Mouse (Mus musculus): ENCODE results near the gene Pcmt1. TPM values are rescaled to one million over a fixed set of nuclear protein-coding genes. Genes with fewer than 3 reads are reported as not detected.

Gene Pcmt1
- polyA plus RNA-seq, 1 experiment from 2014 or later = 110 TPM

DNA sequence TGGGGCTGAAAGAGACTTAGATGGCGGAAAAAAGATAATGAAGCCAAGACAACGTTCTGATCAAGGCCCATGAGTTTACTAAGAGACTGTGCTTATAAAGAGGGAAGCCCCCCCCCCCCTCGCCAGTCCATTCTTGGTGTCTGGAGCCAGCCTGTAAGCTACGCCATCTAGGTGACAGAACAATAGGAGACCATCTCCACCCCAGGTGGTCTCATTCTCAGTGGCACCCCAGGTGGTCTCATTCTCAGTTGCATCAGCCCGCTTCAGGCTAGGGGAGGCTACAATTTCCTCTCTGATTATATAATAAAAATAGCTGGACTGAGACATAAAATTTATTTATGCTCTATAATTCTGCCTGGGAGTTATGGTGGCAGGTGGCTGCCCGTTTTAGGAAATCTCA, 69.3 kb downstream of the Pcmt1 start:
- H3K4me2 ChIP-seq (ENCODE audit: low read length) = no peak overlapping the region
- no peak overlapping the region for H3K4me3 ChIP-seq (ENCODE audit: low read depth, low read length)
- no peaks in the 10 kb centered on the region for H3K4me1 ChIP-seq (replicated peaks; ENCODE audit: control insufficient read depth, insufficient read depth, low read length)
- no peaks in the 10 kb centered on the region for H3K36me3 ChIP-seq (ENCODE audit: control insufficient read depth, insufficient read depth, low read length)
- H3K9me3 ChIP-seq (ENCODE audit: control insufficient read depth, low read length) = 0 out of 2 replicates have a peak, but pooled peaks cover 4% of the 10 kb centered on the region
- 66% methylated on average over 6 of the region's 6 CpGs for WGBS
- H3K27me3 ChIP-seq (replicated peaks; ENCODE audit: control insufficient read depth, insufficient read depth, low read length) = no peaks in the 10 kb centered on the region
- DNase-seq (ENCODE audit: low spot score) (no peak), ATAC-seq (replicated peaks; ENCODE audit: low FRiP score, low TSS enrichment, low read depth) (no peak)
- H3K9ac ChIP-seq (ENCODE audit: low read length) = no peak overlapping the region
- H3K27ac ChIP-seq (ENCODE audit: low read depth) = no peak overlapping the region

DNA sequence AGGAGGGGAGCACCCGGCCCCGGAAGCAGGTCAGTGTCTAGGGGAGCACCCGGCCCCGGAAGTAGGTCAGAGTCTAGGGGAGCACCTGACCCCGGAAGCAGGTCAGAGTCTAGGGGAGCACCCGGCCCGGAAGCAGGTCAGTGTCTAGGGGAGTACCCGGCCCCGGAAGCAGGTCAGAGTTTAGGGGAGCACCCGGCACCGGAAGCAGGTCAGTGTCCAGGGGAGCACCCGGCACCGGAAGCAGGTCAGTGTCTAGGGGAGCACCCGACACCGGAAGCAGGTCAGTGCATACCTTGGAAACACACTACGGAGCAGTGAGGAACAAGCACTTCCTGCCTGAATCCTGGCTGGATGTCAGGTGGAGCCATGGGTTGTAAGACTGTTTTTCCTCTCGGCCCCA, 72.3 kb downstream of the Pcmt1 start:
- DNase-seq (ENCODE audit: low spot score) (no peak), ATAC-seq (replicated peaks; ENCODE audit: low FRiP score, low TSS enrichment, low read depth) (no peak)
- H3K9me3 ChIP-seq (ENCODE audit: control insufficient read depth, low read length) = no peaks in the 10 kb centered on the region
- no peak overlapping the region for H3K4me3 ChIP-seq (ENCODE audit: low read depth, low read length)
- no peak overlapping the region for H3K27ac ChIP-seq (ENCODE audit: low read depth)
- no peaks in the 10 kb centered on the region for H3K36me3 ChIP-seq (ENCODE audit: control insufficient read depth, insufficient read depth, low read length)
- H3K4me1 ChIP-seq (replicated peaks; ENCODE audit: control insufficient read depth, insufficient read depth, low read length) = no peaks in the 10 kb centered on the region
- no peaks in the 10 kb centered on the region for H3K27me3 ChIP-seq (replicated peaks; ENCODE audit: control insufficient read depth, insufficient read depth, low read length)
- 85% methylated on average over 17 of the region's 17 CpGs for WGBS
- no peak overlapping the region for H3K9ac ChIP-seq (ENCODE audit: low read length)
- no peak overlapping the region for H3K4me2 ChIP-seq (ENCODE audit: low read length)

DNA sequence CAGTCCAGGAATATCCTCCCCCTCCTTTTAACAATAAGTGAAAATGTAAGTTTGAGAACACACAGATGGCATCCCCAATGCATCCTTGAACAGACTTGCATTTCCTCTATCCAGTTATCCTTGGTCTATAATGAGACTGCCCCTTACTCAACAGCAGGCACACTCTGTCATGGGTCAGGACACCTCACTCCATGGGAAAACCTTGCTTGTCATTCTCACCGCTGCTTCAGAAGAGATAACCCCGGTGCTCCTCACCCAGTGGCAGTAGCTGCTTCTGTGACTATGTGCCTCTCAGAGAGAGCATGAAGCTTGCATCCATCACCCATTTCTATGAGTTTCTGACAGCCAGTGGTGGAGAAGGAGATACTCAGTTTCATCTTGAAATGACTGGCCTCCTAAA, 74.5 kb downstream of the Pcmt1 start:
- H3K27ac ChIP-seq (ENCODE audit: low read depth) = no peak overlapping the region
- H3K4me3 ChIP-seq (ENCODE audit: low read depth, low read length) = no peak overlapping the region
- 81% methylated on average over 2 of the region's 2 CpGs for WGBS
- H3K27me3 ChIP-seq (replicated peaks; ENCODE audit: control insufficient read depth, insufficient read depth, low read length) = no peaks in the 10 kb centered on the region
- ATAC-seq (replicated peaks; ENCODE audit: low FRiP score, low TSS enrichment, low read depth) = no peak
- no peaks in the 10 kb centered on the region for H3K9me3 ChIP-seq (ENCODE audit: control insufficient read depth, low read length)
- no peak for DNase-seq (ENCODE audit: low spot score)
- no peaks in the 10 kb centered on the region for H3K36me3 ChIP-seq (ENCODE audit: control insufficient read depth, insufficient read depth, low read length)
- H3K4me2 ChIP-seq (ENCODE audit: low read length) = no peak overlapping the region
- no peaks in the 10 kb centered on the region for H3K4me1 ChIP-seq (replicated peaks; ENCODE audit: control insufficient read depth, insufficient read depth, low read length)
- H3K9ac ChIP-seq (ENCODE audit: low read length) = no peak overlapping the region

DNA sequence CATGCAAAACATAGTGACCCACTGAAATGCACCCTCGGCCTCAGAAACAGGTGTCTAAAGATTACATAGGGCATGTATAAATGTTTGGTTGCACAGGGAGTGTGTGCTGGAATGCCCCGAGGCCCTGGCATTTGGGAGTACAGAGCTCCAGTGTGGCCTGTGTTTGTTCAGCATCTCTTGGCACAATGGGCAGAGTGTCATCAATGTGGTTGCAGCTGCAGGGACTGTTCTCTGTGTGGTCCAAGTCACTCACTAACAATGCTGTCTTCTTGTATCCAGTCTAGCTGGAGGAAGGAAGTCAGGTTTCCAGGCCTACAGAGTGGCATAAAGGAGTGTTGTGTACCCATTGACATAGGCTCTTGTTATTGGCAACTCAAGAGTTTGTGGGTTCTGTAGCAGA, 75.8 kb downstream of the Pcmt1 start:
- Histone ChIP-seq H3K9me3 (ENCODE audit: control insufficient read depth, low read length) (no peaks in the 10 kb centered on the region), H3K4me1 (replicated peaks; ENCODE audit: control insufficient read depth, insufficient read depth, low read length) (no peaks in the 10 kb centered on the region), H3K36me3 (ENCODE audit: control insufficient read depth, insufficient read depth, low read length) (no peaks in the 10 kb centered on the region), H3K9ac (ENCODE audit: low read length) (no peak overlapping the region), H3K4me3 (ENCODE audit: low read depth, low read length) (no peak overlapping the region), H3K27me3 (replicated peaks; ENCODE audit: control insufficient read depth, insufficient read depth, low read length) (no peaks in the 10 kb centered on the region), H3K27ac (ENCODE audit: low read depth) (no peak overlapping the region), H3K4me2 (ENCODE audit: low read length) (no peak overlapping the region)
- WGBS = 67% methylated on average over 2 of the region's 2 CpGs
- ATAC-seq (replicated peaks; ENCODE audit: low FRiP score, low TSS enrichment, low read depth) (no peak), DNase-seq (ENCODE audit: low spot score) (no peak)

DNA sequence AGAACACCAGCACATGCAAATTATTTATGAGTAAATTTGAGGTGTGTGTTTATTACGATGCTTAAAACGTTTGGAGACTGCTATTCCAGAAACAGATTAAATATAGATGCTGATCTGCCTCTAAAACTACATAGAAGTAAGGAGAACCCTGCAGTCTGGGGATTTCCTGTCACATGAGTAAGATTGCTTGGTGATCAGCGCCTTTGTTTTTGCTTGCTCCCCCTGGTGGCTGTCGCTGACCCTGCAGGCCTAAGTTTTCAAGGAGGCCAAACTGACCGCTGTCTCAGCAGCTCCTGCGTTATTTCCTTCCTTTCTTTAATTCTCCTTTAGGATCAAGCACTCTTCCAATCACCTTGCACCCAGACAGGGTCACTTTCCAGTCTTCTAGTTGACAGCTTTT, 80.3 kb downstream of the Pcmt1 start:
- no peak overlapping the region for H3K4me3 ChIP-seq (ENCODE audit: low read depth, low read length)
- no peak overlapping the region for H3K9ac ChIP-seq (ENCODE audit: low read length)
- H3K9me3 ChIP-seq (ENCODE audit: control insufficient read depth, low read length) = no peaks in the 10 kb centered on the region
- no peak overlapping the region for H3K4me2 ChIP-seq (ENCODE audit: low read length)
- no peak overlapping the region for H3K27ac ChIP-seq (ENCODE audit: low read depth)
- H3K27me3 ChIP-seq (replicated peaks; ENCODE audit: control insufficient read depth, insufficient read depth, low read length) = no peaks in the 10 kb centered on the region
- ATAC-seq (replicated peaks; ENCODE audit: low FRiP score, low TSS enrichment, low read depth) = no peak
- 15% methylated on average over 6 of the region's 6 CpGs for WGBS
- no peaks in the 10 kb centered on the region for H3K36me3 ChIP-seq (ENCODE audit: control insufficient read depth, insufficient read depth, low read length)
- H3K4me1 ChIP-seq (replicated peaks; ENCODE audit: control insufficient read depth, insufficient read depth, low read length) = no peaks in the 10 kb centered on the region
- peak; percentile 91 for DNase-seq (ENCODE audit: low spot score)

DNA sequence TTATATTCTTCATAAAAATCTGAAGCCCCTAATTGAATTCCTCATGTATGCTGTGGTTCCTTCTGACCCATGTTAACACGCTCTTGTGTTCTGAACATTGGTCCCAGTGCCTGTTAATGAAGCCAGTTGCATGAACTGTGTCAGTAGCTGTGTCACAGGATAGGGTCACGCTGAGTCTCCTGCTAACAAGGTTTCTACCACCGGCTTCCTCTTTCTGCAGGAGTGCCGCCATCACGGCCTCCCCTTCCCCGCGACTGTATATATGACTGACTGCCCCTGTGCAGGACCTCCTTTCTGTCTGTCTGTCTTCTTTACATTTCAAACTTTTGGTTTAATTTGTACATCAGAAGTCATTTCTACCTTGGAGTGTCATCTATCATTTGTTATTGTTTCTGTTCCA, 82.8 kb downstream of the Pcmt1 start:
- H3K4me3 ChIP-seq (ENCODE audit: low read depth, low read length) = no peak overlapping the region
- H3K9ac ChIP-seq (ENCODE audit: low read length) = no peak overlapping the region
- ATAC-seq (replicated peaks; ENCODE audit: low FRiP score, low TSS enrichment, low read depth) = no peak
- no peak overlapping the region for H3K4me2 ChIP-seq (ENCODE audit: low read length)
- no peak for DNase-seq (ENCODE audit: low spot score)
- no peaks in the 10 kb centered on the region for H3K4me1 ChIP-seq (replicated peaks; ENCODE audit: control insufficient read depth, insufficient read depth, low read length)
- H3K27ac ChIP-seq (ENCODE audit: low read depth) = no peak overlapping the region
- H3K36me3 ChIP-seq (ENCODE audit: control insufficient read depth, insufficient read depth, low read length) = no peaks in the 10 kb centered on the region
- H3K9me3 ChIP-seq (ENCODE audit: control insufficient read depth, low read length) = no peaks in the 10 kb centered on the region
- WGBS = 89% methylated on average over 7 of the region's 7 CpGs
- no peaks in the 10 kb centered on the region for H3K27me3 ChIP-seq (replicated peaks; ENCODE audit: control insufficient read depth, insufficient read depth, low read length)

DNA sequence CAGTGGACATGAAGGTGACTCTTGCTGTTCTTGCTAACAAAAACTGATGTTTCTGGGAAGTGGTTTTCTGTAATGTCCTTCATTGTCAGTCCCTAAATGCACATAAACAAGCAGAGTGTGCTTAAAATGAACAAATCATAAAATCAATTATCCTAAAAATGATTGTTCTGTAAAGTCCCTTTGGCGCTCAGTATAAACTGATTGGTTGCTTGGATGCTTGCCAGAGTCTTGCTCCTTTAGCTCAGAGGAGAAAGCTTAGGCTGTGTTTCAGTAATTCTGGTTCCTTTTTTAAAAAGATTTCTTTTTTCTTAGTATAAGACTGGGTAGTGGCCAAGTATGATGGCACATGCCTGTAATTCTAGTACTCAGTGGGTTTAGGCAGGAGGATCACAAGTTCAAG, 84.7 kb downstream of the Pcmt1 start:
- no peak for ATAC-seq (replicated peaks; ENCODE audit: low FRiP score, low TSS enrichment, low read depth)
- H3K4me2 ChIP-seq (ENCODE audit: low read length) = no peak overlapping the region
- 56% methylated on average over 1 of the region's 1 CpGs for WGBS

DNA sequence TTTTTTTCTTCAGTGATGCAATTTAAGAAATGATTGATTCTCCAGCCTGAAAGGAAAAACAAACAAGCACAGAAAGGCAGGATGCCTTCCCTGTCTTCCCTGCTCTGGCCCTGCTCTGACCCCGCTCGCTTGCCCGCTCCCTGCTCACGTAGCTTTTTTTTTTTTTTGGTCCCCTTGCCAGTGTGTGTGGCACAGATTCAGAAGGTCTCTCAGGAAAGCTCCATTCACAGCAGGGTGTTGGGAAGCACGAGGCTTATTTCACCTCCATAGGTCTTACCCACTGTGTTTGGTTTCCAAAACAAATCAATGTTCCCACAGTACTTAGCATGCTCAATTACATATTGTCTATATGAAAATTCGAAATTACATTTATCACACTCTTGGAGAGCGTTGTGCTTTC, 86.1 kb downstream of the Pcmt1 start:
- H3K27ac ChIP-seq (ENCODE audit: low read depth) = no peak overlapping the region
- H3K36me3 ChIP-seq (ENCODE audit: control insufficient read depth, insufficient read depth, low read length) = no peaks in the 10 kb centered on the region
- no peak overlapping the region for H3K4me2 ChIP-seq (ENCODE audit: low read length)
- no peak overlapping the region for H3K4me3 ChIP-seq (ENCODE audit: low read depth, low read length)
- 30% methylated on average over 7 of the region's 7 CpGs for WGBS
- H3K27me3 ChIP-seq (replicated peaks; ENCODE audit: control insufficient read depth, insufficient read depth, low read length) = peaks cover 19% of the 10 kb centered on the region
- no peak for ATAC-seq (replicated peaks; ENCODE audit: low FRiP score, low TSS enrichment, low read depth)
- peaks cover 8% of the 10 kb centered on the region; the same call in 1 of the 2 replicates for H3K4me1 ChIP-seq (replicated peaks; ENCODE audit: control insufficient read depth, insufficient read depth, low read length)
- no peak for DNase-seq (ENCODE audit: low spot score)
- no peak overlapping the region for H3K9ac ChIP-seq (ENCODE audit: low read length)
- no peaks in the 10 kb centered on the region for H3K9me3 ChIP-seq (ENCODE audit: control insufficient read depth, low read length)

More for the DNA sequence above, 84.7 kb downstream of the Pcmt1 start:
- Histone ChIP-seq H3K27me3 (replicated peaks; ENCODE audit: control insufficient read depth, insufficient read depth, low read length) (peaks cover 9% of the 10 kb centered on the region), H3K36me3 (ENCODE audit: control insufficient read depth, insufficient read depth, low read length) (no peaks in the 10 kb centered on the region), H3K4me3 (ENCODE audit: low read depth, low read length) (no peak overlapping the region), H3K27ac (ENCODE audit: low read depth) (no peak overlapping the region), H3K4me1 (replicated peaks; ENCODE audit: control insufficient read depth, insufficient read depth, low read length) (no peaks in the 10 kb centered on the region), H3K9me3 (ENCODE audit: control insufficient read depth, low read length) (no peaks in the 10 kb centered on the region), H3K9ac (ENCODE audit: low read length) (no peak overlapping the region)
- no peak for DNase-seq (ENCODE audit: low spot score)

DNA sequence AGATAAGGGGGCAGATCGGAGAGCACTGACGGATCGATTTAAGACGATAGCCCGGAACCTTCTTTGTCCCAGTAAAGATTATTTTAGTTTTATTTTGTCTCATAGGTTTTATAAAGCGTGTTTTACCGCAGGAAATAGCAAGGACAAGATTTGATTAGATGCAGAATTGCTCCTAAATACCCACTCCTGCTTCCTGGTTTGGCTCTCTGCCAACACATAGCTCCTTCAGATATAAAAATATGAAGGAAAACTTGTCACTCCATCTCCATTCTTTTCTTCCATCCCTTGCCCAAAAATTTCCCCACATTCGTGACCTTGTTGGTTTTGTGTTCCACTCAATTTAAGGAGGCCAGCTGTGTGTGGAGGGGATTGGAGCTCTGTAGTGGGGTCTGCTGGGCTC, 90.1 kb downstream of the Pcmt1 start:
- WGBS = 2% methylated on average over 8 of the region's 8 CpGs
- Histone ChIP-seq H3K4me2 (ENCODE audit: low read length) (peak overlapping the region; percentile 96), H3K4me3 (ENCODE audit: low read depth, low read length) (peak overlapping the region; percentile 61), H3K9me3 (ENCODE audit: control insufficient read depth, low read length) (no peaks in the 10 kb centered on the region), H3K27ac (ENCODE audit: low read depth) (no peak overlapping the region), H3K36me3 (ENCODE audit: control insufficient read depth, insufficient read depth, low read length) (no peaks in the 10 kb centered on the region), H3K27me3 (replicated peaks; ENCODE audit: control insufficient read depth, insufficient read depth, low read length) (peaks cover 19% of the 10 kb centered on the region), H3K4me1 (replicated peaks; ENCODE audit: control insufficient read depth, insufficient read depth, low read length) (peaks cover 8% of the 10 kb centered on the region), H3K9ac (ENCODE audit: low read length) (no peak overlapping the region)
- DNase-seq (ENCODE audit: low spot score) (no peak), ATAC-seq (replicated peaks; ENCODE audit: low FRiP score, low TSS enrichment, low read depth) (no peak)
